Mouse (Mus musculus) embryonic stem cell, embryonic (primary cell): ENCODE results near the gene Amhr2.

ENCODE experiments used
- CTCF ChIA-PET, 4 experiments: fragments of 300-600 bp in 2 of 4; fragments of 350-600 bp in 2 of 4; sonication (Branson Sonifier 250); formaldehyde crosslinking; loops; one replicate each; lab custom pipeline; 2022; ENCODE audit warnings: inconsistent platforms in 2 of 4; lab: Charles Lee
- POLR2A ChIA-PET, 4 experiments: fragments of 300-600 bp in 2 of 4; fragments of 350-600 bp in 2 of 4; sonication (Branson Sonifier 250); formaldehyde crosslinking; loops; one replicate each; lab custom pipeline; 2022; ENCODE audit warnings: antibody characterized with exemption in 4 of 4, inconsistent platforms in 1 of 4; lab: Charles Lee

The Amhr2 gene

DNA sequence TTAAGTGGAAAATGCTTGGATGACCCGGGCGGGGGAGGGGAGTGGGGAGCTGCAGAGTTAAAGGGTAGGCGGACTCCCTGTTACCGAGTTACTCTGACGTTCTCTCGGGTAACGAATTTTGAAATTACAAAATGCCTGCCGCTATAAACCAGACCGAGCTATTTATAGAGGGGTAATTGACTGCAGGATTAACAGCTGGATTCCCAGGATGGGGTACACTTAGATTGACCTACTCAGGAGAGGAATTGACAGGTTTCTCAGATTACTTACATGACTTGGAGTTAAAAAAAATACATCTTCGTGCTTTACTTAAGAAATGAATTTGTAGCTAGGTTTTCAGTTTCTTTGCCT, 26.1 kb downstream of the Amhr2 start:
- CTCF ChIA-PET = interaction anchor here in 3 of 4 experiments (0.6 to 2.1 kb wide), 12 partner anchors 9 to 706 kb away, joined by 3 to 14 read pairs (median 4); partner anchors contain the start of genes Npff (in 1 of the 3) and Tarbp2 (in 1 of the 3)
- POLR2A ChIA-PET = interaction anchor here (0.6 to 3.0 kb wide), 103 partner anchors 8 to 586 kb away, joined by 3 to 89 read pairs (median 5); partner anchors contain the start of genes Prr13 (in 3 of the 4), Sp1 (in 3 of the 4), Tarbp2 (in 3 of the 4) and Atp5g2 (in 2 of the 4)

DNA sequence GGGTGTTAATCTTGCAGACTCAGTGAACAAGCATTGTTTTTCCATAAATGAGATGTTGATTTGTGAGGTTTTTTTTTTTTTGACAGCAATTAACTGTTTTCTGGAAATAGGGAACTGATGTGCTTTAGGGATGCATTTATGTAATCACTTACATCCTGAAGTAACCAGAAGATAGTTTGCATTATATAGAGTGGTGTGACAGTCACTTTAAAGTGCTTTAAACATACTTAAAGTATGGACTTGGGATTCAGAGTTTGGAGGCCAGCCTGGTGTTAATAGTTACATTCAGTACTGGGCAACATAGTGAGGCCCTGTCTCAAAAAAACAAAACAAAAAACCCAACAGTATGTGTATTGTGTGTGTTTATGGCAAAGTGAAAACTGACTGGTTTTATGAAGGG, 26.6 kb downstream of the Amhr2 start:
- CTCF ChIA-PET = interaction anchor here in 3 of 4 experiments (0.6 to 2.1 kb wide), 10 partner anchors 10 to 706 kb away, joined by 3 to 14 read pairs (median 4); partner anchors contain the start of genes Npff (in 1 of the 3) and Tarbp2 (in 1 of the 3)

DNA sequence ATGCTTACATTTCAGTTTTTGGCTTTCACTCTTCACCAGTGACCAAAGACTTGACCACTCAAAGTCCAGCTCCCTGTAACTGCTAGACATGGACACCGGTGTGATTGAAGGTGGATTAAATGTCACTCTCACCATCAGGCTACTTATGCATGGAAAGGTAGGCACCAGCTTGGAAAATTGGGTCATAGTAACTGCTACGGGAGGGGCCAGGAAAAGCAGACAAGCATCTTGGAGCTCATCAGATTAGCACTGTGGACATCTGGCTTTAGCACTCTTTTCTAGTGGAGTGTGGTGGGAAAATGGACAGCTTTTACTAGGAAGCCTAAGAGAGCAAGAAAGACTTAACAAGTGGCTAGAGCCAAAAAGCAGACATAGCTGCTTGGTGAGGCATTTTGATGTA, 28.1 kb downstream of the Amhr2 start:
- CTCF ChIA-PET = no interaction called here
- POLR2A ChIA-PET = interaction anchor here (0.5 to 15.3 kb wide), 34 partner anchors 8 to 199 kb away, joined by 3 to 518 read pairs (median 5); partner anchors contain the start of genes Tarbp2 (in 3 of the 4), Gm10337 (in 2 of the 4), Sp1 (in 2 of the 4) and Amhr2 (in 1 of the 4)

More for the DNA sequence above, 26.6 kb downstream of the Amhr2 start:
- POLR2A ChIA-PET = interaction anchor here in 3 of 4 experiments (0.6 to 3.0 kb wide), 83 partner anchors 7 to 586 kb away, joined by 3 to 89 read pairs (median 5); partner anchors contain the start of genes Tarbp2 (in 3 of the 3), Atp5g2 (in 2 of the 3), Map3k12 (in 2 of the 3) and Prr13 (in 2 of the 3)

DNA sequence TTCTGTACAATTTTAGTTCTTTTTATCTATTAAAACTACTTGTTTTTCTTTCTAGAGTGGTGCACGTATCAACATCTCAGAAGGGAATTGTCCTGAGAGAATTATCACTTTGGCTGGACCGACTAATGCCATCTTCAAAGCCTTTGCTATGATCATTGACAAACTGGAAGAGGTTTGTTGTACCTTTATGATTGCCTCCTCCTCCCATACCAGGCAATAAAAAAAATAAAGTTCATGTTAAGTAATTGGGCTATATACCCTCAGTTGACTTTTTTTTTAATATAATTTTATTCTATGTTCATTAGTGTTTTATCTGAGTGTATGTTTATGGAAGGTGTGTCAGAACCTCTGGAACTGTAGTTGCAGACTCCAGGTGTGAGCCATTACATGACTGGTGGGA, 29.4 kb downstream of the Amhr2 start:
- ChIA-PET CTCF (no interaction called here), POLR2A (interaction anchor here in 2 of 4 experiments (0.7 to 15.3 kb wide), 9 partner anchors 8 to 75 kb away, joined by 3 to 518 read pairs (median 8); partner anchors contain the start of genes Gm10337 (in 1 of the 2) and Tarbp2 (in 1 of the 2))

DNA sequence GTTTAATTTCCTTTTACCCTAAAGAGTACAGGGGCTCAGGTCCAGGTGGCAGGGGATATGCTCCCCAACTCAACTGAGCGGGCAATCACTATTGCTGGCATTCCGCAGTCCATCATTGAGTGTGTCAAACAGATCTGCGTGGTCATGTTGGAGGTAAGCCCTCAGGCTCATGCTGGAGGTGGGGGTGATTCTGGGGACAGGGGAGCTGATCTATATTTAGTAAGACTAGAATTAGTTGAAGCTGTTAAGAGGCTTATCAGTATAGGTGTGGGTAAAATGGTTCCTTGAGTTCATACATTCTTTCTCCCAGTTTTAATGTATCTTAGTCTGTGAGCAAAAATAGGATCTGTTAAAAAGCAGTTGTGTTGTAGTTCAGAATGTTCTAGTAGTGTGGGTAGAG, 38.0 kb downstream of the Amhr2 start:
- ChIA-PET CTCF (no interaction called here), POLR2A (interaction anchor here in 3 of 4 experiments (0.6 to 15.3 kb wide), 17 partner anchors 10 to 78 kb away, joined by 3 to 518 read pairs (median 4); partner anchors contain the start of genes Pcbp2 (in 3 of the 3), Gm10337 (in 1 of the 3), Sp1 (in 1 of the 3) and Tarbp2 (in 1 of the 3))

DNA sequence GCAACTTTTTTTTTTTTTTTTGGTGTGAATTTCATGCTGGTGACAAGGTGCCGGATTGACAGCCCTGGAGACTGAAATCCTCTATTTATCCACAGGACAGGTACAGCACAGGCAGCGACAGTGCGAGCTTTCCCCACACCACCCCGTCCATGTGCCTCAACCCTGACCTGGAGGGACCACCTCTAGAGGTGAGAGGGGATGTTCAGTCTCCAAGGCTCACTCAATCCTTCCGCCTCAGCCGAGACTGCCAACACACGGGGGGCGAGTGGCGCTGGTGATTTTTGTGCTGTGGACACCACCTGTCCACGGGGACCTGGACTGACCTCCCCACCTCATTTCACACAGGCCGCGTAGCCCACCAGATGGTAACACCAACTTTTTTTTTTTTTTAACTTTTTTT, 40.7 kb downstream of the Amhr2 start:
- ChIA-PET CTCF (interaction anchor here in 3 of 4 experiments (0.6 to 0.9 kb wide), 9 partner anchors 24 to 1255 kb away, joined by 3 to 5 read pairs (median 3); no protein-coding TSS in a partner anchor), POLR2A (interaction anchor here (0.6 to 15.3 kb wide), 46 partner anchors 8 to 1219 kb away, joined by 3 to 518 read pairs (median 4); partner anchors contain the start of genes Pcbp2 (in 3 of the 4), Gm10337 (in 2 of the 4), Map3k12 (in 2 of the 4) and Sp1 (in 2 of the 4))

DNA sequence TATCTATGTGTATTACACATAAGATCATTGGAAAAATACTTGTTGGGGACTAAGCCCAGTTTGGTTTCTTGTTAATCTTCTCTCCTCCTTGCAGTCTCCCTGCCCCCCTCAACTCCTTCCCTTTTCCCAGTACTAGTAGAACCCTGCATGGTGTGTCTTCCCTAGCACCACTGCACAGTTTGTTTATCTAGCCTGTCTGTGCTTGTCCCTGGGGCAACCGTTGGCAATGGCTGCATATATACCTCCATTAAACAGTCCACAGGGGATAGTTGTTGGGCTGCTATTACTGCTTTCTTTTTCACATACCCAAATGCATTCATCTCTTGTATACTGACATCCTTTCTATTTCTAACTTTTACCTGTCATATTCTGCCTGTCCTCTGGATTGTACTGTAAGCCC, 42.5 kb downstream of the Amhr2 start:
- POLR2A ChIA-PET = interaction anchor here in 2 of 4 experiments (1.6 to 18.7 kb wide), 4 partner anchors 8 to 18 kb away, joined by 6 to 518 read pairs (median 129); partner anchors contain the start of genes Pcbp2 (in 2 of the 2) and Gm10337 (in 1 of the 2)
- CTCF ChIA-PET = no interaction called here

DNA sequence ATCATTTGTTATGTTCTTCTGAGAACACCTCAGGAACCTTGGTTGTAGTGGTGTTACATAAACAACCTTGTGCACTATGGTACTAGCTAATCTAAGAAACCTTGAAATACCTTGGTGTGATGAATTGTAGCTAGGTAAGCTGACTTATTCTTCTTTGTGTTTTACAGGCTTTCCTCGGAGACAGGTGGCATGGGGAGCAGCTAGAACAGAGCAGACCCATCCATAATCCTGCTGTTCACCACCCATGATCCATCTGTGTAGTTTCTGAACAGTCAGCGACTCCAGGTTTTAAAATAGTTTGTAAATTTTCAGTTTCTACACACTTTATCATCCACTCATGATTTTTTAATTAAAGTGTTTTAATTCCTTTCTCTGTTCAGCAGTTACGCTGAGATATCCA, 53.2 kb downstream of the Amhr2 start:
- ChIA-PET CTCF (no interaction called here), POLR2A (interaction anchor here (0.6 to 18.7 kb wide), 17 partner anchors 8 to 78 kb away, joined by 3 to 518 read pairs (median 8); partner anchors contain the start of genes Pcbp2 (in 2 of the 4), Tarbp2 (in 2 of the 4), Gm10337 (in 1 of the 4) and Map3k12 (in 1 of the 4))

DNA sequence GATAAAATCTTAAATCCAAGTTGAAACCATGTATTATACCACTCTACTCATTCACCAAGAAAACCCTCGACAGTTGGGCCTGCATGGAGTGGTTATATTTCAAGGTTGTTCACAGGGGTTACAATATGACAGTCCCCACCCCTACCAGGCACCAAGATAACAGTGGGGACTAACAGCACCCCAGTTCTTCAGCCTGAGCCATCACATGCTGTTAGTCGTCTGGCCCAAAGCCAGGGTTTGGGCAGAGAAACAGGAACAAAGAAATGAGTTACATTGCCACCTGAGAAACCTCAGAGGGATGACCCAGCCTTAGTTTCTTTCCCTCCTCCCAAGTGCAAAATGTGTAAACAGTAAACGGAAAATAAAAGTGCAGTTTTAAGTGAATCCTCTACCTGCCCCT, 54.2 kb downstream of the Amhr2 start:
- POLR2A ChIA-PET = interaction anchor here in 2 of 4 experiments (1.3 to 21.1 kb wide), 11 partner anchors 6 to 29 kb away, joined by 5 to 518 read pairs (median 26); partner anchors contain the start of genes Map3k12 (in 2 of the 2), Pcbp2 (in 2 of the 2), Tarbp2 (in 2 of the 2) and Gm10337 (in 1 of the 2)
- CTCF ChIA-PET = no interaction called here

DNA sequence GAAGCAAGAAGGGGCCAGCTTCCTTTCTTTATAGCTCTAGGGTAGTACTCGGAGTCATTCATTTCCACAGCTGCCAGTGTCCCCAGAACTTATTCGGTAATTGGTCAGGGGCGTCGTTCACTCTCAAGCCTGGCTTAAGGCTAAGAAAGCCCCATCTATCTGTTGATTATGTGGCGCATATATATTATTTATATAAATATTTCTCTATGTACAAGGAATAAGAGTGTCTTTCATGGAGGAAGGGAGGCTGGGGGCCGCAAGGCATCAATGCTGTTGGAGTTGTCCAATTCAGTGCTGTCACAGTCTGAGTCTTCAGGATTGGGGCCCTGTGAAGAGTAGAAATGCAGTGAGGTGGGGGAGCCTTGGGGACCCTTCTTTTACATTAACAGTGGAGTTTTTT, 54.7 kb downstream of the Amhr2 start:
- CTCF ChIA-PET = interaction anchor here in 1 of 4 experiments (0.5 to 0.6 kb wide), 2 partner anchors 119 to 284 kb away, joined by 3 to 8 read pairs; no protein-coding TSS in a partner anchor
- POLR2A ChIA-PET = interaction anchor here (0.6 to 21.1 kb wide), 17 partner anchors 6 to 149 kb away, joined by 3 to 518 read pairs (median 21); partner anchors contain the start of genes Map3k12 (in 2 of the 4), Pcbp2 (in 2 of the 4), Tarbp2 (in 2 of the 4) and Aaas (in 1 of the 4)

DNA sequence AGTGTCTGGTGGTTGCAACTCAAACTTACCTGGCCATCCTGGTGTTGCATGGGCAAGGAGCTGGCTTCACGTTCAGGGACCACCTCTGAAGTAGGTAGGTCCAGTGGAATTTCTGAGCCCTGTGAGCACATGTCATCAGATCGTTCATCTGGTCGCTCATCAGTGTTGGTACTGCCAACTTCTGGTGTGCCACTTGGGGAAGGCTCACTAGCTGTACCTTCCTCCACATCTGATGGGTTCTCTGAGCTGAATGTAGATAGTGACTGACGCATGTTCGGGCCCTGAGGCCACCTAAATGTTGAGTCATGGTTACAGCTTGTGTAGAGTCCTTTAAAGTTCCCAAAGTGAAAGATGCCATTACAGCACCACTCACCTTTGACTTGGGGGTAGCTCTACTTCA, 55.3 kb downstream of the Amhr2 start:
- ChIA-PET POLR2A (interaction anchor here (0.6 to 21.1 kb wide), 29 partner anchors 7 to 193 kb away, joined by 3 to 518 read pairs (median 5); partner anchors contain the start of genes Map3k12 (in 2 of the 4), Pcbp2 (in 2 of the 4), Tarbp2 (in 2 of the 4) and Aaas (in 1 of the 4)), CTCF (interaction anchor here in 1 of 4 experiments (0.5 to 0.6 kb wide), 2 partner anchors 119 to 285 kb away, joined by 3 to 8 read pairs; no protein-coding TSS in a partner anchor)

DNA sequence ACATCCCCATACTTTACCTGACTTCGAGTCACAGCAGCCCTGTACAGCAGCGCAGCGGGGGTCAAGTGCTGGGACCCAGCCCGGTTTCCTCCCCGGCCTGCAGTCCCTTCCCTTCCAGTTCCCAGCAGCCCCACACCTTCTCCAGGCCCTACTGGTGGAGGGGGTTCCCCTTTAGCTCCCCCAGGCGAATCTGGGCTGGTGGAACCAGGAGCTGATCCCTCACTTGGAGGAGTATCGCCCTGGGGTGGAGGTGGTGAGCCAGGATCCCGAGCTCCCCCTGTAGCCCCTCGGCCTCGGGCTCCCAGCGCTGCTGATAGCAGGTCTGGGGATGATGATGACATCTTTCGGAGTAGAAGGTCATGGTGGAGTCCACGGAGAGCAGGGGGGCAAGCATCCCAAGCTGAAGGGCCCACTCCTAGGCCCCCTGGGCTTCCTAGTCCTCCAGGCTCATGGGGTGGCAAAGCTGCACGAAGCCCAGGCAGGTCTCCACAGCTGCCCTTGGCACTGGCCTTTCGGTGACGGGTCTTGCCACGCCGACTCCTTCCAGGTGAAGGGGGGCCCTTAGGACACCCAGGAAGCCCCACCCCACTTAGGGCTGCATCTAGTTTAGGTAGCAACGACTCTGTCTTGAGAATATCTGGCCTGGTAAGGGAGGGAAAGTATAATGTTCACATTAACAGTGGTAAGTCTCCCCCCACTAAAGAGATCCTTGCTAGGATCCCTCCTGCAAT, 56.1 kb downstream of the Amhr2 start:
- POLR2A ChIA-PET = interaction anchor here (0.5 to 21.1 kb wide), 35 partner anchors 8 to 194 kb away, joined by 3 to 518 read pairs (median 5); partner anchors contain the start of genes Tarbp2 (in 3 of the 4), Map3k12 (in 2 of the 4), Pcbp2 (in 2 of the 4) and Sp1 (in 2 of the 4)

DNA sequence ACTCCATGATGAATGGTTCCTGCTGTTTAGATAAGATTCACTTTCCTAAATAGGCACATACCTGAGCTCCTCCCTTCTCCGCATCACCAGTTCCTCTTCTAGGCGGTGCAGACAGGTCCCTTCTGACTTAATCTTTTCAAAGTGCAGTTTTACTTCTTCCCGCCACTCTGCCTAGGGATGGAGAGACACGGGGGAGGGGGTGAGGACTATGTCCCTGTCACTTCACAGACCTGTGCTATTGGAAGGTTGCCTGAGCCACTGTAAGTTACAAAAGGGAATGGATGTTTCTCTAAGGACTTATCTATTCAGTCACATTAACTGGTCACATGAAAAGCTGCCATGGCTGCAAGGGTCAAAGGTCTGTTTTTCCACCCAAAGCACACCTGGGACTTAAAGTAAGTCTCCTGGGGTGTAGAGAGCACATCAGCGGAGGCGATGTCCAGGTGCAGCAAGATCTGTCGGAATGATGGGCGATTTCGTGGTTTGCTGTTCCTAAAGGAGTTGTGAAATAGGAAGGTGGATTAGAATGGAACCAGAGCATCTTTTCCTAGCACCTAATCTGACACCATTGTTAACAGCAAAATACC, 57.2 kb downstream of the Amhr2 start:
- POLR2A ChIA-PET = interaction anchor here (0.5 to 21.1 kb wide), 22 partner anchors 7 to 188 kb away, joined by 3 to 518 read pairs (median 10); partner anchors contain the start of genes Tarbp2 (in 3 of the 4), Map3k12 (in 2 of the 4), Pcbp2 (in 2 of the 4) and Npff (in 1 of the 4)

More for the DNA sequence above, 56.1 kb downstream of the Amhr2 start:
- CTCF ChIA-PET = interaction anchor here in 1 of 4 experiments (0.6 kb wide), 1 partner anchor 9 kb away, joined by 4 read pairs; no protein-coding TSS in a partner anchor

DNA sequence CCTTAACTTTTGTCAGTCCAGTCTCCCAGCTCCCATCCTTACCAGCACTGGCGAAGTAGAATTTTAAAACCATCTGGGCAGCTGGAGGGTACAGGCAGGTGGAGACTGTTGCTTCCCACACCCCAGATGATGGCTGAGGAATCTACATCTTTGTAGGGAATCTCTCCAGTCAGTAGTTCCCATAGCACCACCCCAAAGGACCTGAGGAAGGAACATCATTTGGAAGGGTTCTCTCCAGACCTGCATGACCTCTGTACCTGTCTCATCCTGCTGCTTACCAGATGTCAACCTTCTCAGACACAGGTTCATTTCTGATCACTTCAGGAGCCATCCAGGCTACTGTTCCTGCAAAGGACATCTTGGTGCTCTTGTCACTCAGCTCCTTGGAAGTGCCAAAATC, 58.3 kb downstream of the Amhr2 start, which contains the start of gene Gm10337:
TSS of gene Gm10337 (plus strand) at position 276 of the 400 bp plus-strand sequence.
- ChIA-PET POLR2A (interaction anchor here in 2 of 4 experiments (0.8 to 21.1 kb wide), 13 partner anchors 9 to 98 kb away, joined by 3 to 518 read pairs (median 7); partner anchors contain the start of genes Map3k12 (in 2 of the 2), Pcbp2 (in 2 of the 2), Tarbp2 (in 2 of the 2) and Npff (in 1 of the 2)), CTCF (no interaction called here)

More for the DNA sequence above, 57.2 kb downstream of the Amhr2 start:
- CTCF ChIA-PET = no interaction called here
